Mouse (Mus musculus) stomach, embryonic 16.5 days (tissue): Measurements from ENCODE around the gene Ablim2. TPM values are rescaled to one million over a fixed set of nuclear protein-coding genes. Genes with fewer than 3 reads are reported as not detected.
A peak's percentile ranks its signal among the peaks of the same experiment; 100 is the strongest.

Experiments used
- ATAC-seq: fragments of 200-750 bp; cut with Nextera tagmentation; 2 replicates; pipeline ENCODE4 v1.8.0; 2017; ENCODE audit warnings: moderate number of reproducible peaks, moderate TSS enrichment; ENCODE audit not compliant: insufficient read depth, low FRiP score
- H3K27ac ChIP-seq: fragments of 300-500 bp; sonication (generic); 2 replicates; pipeline ENCODE4 v1.5.1; 2014; ENCODE audit warnings: low read length
- H3K27me3 ChIP-seq: fragments of 300-500 bp; sonication (generic); 2 replicates; pipeline ENCODE4 v1.6.1; 2014; ENCODE audit warnings: low read length, control low read depth, mixed read lengths; ENCODE audit not compliant: control insufficient read depth, insufficient read depth
- H3K36me3 ChIP-seq: fragments of 300-500 bp; sonication (generic); 2 replicates; pipeline ENCODE4 v1.6.1; 2014; ENCODE audit warnings: low read length; ENCODE audit not compliant: control insufficient read depth, insufficient read depth
- H3K4me1 ChIP-seq: fragments of 300-500 bp; sonication (generic); 2 replicates; pipeline ENCODE4 v1.6.1; 2014; ENCODE audit warnings: low read length, control low read depth, mixed read lengths; ENCODE audit not compliant: control insufficient read depth, insufficient read depth
- H3K4me2 ChIP-seq: fragments of 300-500 bp; sonication (generic); 2 replicates; pipeline ENCODE4 v1.6.1; 2014; ENCODE audit warnings: low read depth, low read length, mixed read lengths
- H3K4me3 ChIP-seq: fragments of 300-500 bp; sonication (generic); replicated peaks from 2 replicates; pipeline ENCODE4 v1.5.1; 2014; ENCODE audit warnings: mild to moderate bottlenecking, low read length
- H3K9ac ChIP-seq: fragments of 300-500 bp; sonication (generic); 2 replicates; pipeline ENCODE4 v1.6.1; 2014; ENCODE audit warnings: low read length
- H3K9me3 ChIP-seq: fragments of 300-500 bp; sonication (generic); replicated peaks from 2 replicates; pipeline ENCODE4 v1.6.1; 2016; ENCODE audit warnings: low read length, control low read depth; ENCODE audit not compliant: control insufficient read depth
- WGBS: fragments of 180-500 bp; shearing (Covaris S2); extraction: QIAGEN DNeasy Blood & Tissue Kit; methylation state at CpG from one replicate; pipeline ENCODE4 v1.1.7; 2014; 5-methylcytosine and 5-hydroxymethylcytosine counted together
- polyA plus RNA-seq: library from polyadenylated mRNA; unstranded; fragments of >200 nt; fragmentation: Nextera tagmentation; extraction: Ambion mirVana; gene quantifications from 2 replicates; pipeline ENCODE4 v1.2.1, GENCODE M21; 2015

The Ablim2 gene
- polyA plus RNA-seq, 1 experiment from 2014 or later, result 4.3 TPM

DNA sequence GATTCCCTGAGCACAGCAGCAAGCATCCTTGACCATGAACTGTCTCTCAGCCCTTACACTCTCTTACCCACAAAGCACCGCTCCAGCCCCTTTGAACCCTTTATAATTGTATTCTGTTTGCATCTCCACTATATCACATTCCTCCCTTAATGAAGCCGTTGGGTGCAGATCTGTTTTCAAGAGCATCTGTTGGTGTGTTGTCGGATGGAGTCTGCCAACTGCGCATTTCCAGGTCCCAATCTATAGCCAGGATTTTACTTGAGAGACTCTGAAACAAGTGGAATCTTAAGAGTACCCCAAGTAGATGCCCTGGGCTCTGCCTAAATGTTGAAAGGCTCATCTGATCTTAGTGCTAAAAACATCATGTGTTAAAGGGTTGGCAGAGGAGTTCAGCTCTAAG, 138.9 kb downstream of the Ablim2 start:
- 83% methylated on average over 4 of the region's 4 CpGs for WGBS
- ATAC-seq, result no peak
- Histone ChIP-seq H3K4me1 (peaks cover 34% of the 10 kb centered on the region), H3K36me3 (no peaks in the 10 kb centered on the region), H3K9me3 (no peaks in the 10 kb centered on the region), H3K4me3 (no peak overlapping the region), H3K4me2 (no peak overlapping the region), H3K9ac (no peak overlapping the region), H3K27me3 (no peaks in the 10 kb centered on the region), H3K27ac (no peak overlapping the region)

DNA sequence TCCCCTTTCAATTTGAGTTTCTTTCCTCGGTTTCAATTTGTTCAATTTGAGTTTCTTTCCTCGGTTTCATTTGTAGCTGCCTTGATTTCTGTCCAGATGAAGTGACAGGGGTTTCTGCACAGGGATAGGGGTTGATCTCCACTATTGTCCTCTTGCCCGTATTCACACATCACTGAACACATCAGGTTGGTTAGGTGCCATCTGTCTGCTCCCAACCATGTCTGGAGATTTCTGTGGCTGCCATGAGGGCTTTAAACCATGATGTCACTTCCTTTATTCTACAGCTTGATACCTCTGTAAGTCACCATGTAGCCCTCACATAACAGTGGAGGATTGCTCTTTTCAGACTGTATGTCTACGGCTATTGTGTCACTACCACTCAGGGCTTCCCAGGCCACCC, 139.5 kb downstream of the Ablim2 start:
- no peak overlapping the region for H3K27ac ChIP-seq
- H3K9ac ChIP-seq, result no peak overlapping the region
- peaks cover 34% of the 10 kb centered on the region for H3K4me1 ChIP-seq
- H3K4me2 ChIP-seq, result no peak overlapping the region
- H3K4me3 ChIP-seq, result no peak overlapping the region
- no peaks in the 10 kb centered on the region for H3K9me3 ChIP-seq
- no peaks in the 10 kb centered on the region for H3K27me3 ChIP-seq
- no peak for ATAC-seq
- H3K36me3 ChIP-seq, result no peaks in the 10 kb centered on the region
- WGBS, result 86% methylated on average over 4 of the region's 4 CpGs

DNA sequence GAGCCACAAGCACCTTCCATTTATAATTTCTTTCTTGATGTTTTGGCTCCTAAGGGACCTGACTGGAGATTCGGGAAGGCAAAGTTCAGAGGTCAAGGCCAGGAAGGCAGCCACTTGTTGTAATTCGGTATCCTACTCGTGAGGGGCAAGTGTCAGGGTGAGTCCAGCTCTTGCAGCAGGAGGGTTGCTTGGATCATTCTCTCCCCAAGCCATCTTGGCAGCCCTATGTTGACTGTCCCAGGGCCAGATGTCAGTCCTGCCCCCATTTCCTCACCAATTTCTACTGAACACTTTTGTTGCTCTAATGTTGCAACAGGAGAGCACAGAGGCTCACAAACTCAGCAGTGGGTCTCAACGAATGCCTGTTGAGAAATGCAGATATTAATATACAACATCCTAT, 140.4 kb downstream of the Ablim2 start:
- no peak overlapping the region for H3K4me2 ChIP-seq
- 68% methylated on average over 4 of the region's 4 CpGs for WGBS
- no peak overlapping the region for H3K4me3 ChIP-seq
- H3K27ac ChIP-seq, result no peak overlapping the region
- H3K27me3 ChIP-seq, result no peaks in the 10 kb centered on the region
- no peaks in the 10 kb centered on the region for H3K9me3 ChIP-seq
- H3K4me1 ChIP-seq, result peaks cover 35% of the 10 kb centered on the region
- H3K9ac ChIP-seq, result no peak overlapping the region
- ATAC-seq, result no peak
- no peaks in the 10 kb centered on the region for H3K36me3 ChIP-seq

DNA sequence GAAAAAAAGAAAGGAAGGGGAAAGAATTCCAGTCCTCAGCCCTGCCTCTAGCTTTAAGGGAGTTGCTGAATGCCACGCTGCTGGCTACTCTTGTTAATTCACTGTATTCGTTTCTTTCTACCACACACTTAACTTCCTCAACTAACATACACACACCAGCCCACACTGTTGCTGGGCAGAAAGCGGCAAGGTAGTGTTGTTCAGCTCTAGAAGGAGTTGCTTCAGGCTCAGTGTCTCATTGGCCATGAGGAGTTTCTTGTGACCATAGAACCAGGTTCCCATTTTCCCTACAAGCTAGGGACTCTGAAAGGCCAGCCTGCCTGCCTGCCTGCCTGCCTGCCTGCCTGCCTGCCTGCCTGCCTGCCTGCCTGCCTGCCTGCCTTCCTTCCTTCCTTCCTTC, 141.3 kb downstream of the Ablim2 start:
- ATAC-seq, result no peak
- H3K4me2 ChIP-seq, result no peak overlapping the region
- H3K4me3 ChIP-seq, result no peak overlapping the region
- H3K4me1 ChIP-seq, result peaks cover 43% of the 10 kb centered on the region
- no peaks in the 10 kb centered on the region for H3K36me3 ChIP-seq
- no peak overlapping the region for H3K27ac ChIP-seq
- H3K27me3 ChIP-seq, result no peaks in the 10 kb centered on the region
- 77% methylated on average over 3 of the region's 3 CpGs for WGBS
- no peak overlapping the region for H3K9ac ChIP-seq
- no peaks in the 10 kb centered on the region for H3K9me3 ChIP-seq

DNA sequence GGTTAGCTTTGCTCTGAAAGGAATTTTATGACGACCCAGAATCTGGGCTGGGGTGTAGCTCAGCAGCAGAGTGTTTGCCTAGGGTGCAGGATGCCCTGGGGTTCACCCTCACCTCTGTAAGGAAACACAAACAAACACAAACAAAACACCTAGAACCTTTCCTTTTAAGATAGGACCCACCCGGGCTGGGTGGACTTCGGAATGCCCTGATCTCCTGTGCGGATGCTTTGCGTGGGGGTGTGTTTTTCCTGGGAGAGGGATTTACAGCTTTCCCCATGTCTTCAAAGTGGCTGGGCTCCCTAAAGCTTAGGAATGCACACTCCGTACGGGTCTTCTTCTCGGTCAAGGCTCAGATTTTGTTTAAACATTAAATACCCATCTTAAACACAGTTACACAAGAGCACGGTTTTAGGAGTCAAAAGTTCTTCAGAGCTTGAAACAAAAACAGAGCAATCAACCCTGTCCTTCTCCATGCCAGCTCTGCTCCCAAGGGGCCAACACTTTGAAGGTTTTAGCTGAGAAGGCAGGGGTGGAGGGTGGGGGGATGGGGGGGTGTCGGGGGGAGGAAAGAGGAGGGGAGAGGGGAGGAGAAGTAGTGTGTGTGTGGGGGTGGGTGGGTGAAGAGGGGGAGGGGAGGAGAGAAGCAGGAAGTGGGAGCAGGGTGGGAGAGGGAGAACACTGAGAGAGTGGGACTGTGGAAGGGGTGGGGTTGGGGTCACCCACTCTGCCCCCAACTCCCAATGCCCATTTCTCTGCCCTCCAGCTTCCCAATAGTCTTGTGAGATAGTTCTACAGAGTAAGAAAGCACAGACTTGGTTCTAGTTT, 142.9 kb downstream of the Ablim2 start:
- no peak overlapping the region for H3K4me3 ChIP-seq
- no peaks in the 10 kb centered on the region for H3K9me3 ChIP-seq
- H3K27ac ChIP-seq, result peak overlapping the region; percentile 42
- H3K4me2 ChIP-seq, result peak overlapping the region; percentile 9; the same call in 1 of the 2 replicates
- no peaks in the 10 kb centered on the region for H3K36me3 ChIP-seq
- peaks cover 41% of the 10 kb centered on the region for H3K4me1 ChIP-seq
- no peak; the same call in 1 of the 2 replicates for ATAC-seq
- 14% methylated on average over 9 of the region's 10 CpGs for WGBS
- H3K9ac ChIP-seq, result no peak overlapping the region; the same call in 1 of the 2 replicates
- H3K27me3 ChIP-seq, result no peaks in the 10 kb centered on the region

DNA sequence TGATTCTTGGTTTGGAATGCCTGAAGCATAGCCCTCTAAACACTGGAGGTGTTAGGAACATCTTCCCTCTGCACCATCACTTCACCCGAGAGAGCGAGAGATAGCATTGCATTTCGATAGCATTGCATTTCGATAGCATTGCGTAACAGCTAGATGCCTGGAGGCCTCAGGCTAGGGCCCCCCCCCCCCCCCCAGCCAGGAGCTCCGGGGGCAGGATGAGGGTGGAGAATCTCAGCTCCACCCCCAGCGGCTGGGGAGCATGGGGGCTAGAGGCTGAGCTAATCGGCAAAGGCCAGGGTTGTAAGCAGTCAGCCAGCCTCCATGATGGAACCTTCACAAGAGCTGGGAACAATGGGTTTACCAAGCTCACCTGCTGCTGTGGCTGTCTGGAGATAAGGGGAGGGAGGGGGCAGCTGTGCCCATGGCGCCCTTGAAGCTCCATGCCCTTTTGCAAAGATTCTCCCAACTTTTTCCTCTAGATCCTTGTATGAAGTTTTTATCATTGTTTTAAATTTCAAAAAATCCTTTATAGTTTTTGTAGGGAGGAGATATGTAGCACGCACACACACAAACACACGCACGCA, 143.6 kb downstream of the Ablim2 start:
- Histone ChIP-seq H3K27ac (no peak overlapping the region), H3K9ac (no peak overlapping the region), H3K36me3 (no peaks in the 10 kb centered on the region), H3K4me1 (peaks cover 40% of the 10 kb centered on the region), H3K9me3 (no peaks in the 10 kb centered on the region), H3K27me3 (no peaks in the 10 kb centered on the region), H3K4me3 (no peak overlapping the region), H3K4me2 (peak overlapping the region; percentile 9; the same call in 1 of the 2 replicates)
- 40% methylated on average over 12 of the region's 12 CpGs for WGBS
- peak; percentile 48; the same call in 1 of the 2 replicates for ATAC-seq

DNA sequence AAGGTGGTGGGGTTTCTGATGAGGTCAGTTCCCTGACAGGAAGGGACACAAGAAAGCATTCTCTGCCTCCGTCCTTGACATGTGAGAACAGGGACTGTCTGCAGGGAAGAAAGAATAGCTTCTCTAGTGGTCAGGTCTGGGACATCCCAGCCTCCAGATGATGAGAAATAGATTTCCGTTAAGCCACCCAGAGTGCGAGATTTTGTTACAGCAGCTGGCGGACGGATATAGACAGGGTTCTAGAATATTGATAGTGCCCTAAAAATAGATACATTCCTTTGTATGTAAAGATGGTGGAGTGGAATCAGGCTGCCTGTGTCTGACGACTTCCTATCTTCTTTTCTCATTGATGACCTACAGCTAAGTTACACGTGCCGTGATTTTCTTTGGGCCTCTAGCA, 145.8 kb downstream of the Ablim2 start:
- no peaks in the 10 kb centered on the region for H3K9me3 ChIP-seq
- H3K27ac ChIP-seq, result no peak overlapping the region
- ATAC-seq, result no peak
- H3K27me3 ChIP-seq, result no peaks in the 10 kb centered on the region
- H3K4me1 ChIP-seq, result peaks cover 44% of the 10 kb centered on the region
- H3K9ac ChIP-seq, result no peak overlapping the region
- WGBS, result 61% methylated on average over 8 of the region's 8 CpGs
- no peaks in the 10 kb centered on the region for H3K36me3 ChIP-seq
- H3K4me3 ChIP-seq, result no peak overlapping the region
- H3K4me2 ChIP-seq, result no peak overlapping the region

DNA sequence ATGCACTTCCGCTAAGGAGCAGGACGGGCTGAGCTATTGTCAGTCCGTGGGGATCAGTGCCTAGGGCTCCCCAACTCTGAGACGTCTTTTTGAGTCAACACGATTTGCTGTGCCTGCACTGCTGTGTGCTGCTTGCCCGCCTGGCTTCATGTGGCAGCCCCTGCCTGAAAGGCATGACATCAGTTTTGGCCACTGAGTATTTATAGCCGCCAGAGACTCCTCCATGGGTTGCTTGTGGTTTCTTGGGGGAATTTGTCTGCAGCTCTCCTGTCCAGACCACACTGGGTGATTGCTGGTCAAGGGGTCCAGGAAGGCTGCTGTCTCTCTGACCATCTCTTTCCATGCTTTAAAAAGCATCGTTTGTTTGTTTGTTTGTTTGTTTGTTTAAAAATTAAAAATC, 147.6 kb downstream of the Ablim2 start:
- Histone ChIP-seq H3K4me3 (no peak overlapping the region), H3K9ac (no peak overlapping the region), H3K36me3 (no peaks in the 10 kb centered on the region), H3K4me1 (peaks cover 47% of the 10 kb centered on the region), H3K4me2 (no peak overlapping the region), H3K9me3 (no peaks in the 10 kb centered on the region), H3K27ac (no peak overlapping the region), H3K27me3 (no peaks in the 10 kb centered on the region)
- ATAC-seq, result no peak
- WGBS, result 57% methylated on average over 8 of the region's 8 CpGs

DNA sequence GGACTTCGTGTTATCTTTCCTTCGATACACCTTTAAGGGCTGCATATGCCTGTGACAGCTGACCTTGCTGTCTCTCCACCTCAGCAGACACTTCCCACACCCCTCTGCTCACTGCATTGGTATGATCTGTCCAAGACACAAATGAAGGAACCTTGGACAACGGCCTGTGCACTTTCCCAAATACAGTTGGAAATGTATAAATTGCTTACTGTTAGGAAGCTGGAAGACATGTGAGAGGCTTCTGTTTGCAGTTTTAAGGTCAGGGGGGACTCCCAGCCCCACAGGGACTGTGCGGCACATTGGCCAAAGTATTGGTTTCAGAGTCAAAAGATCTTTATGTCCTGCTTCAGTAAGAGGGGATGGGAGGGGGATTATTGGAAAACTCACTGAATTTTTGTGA, 149.4 kb downstream of the Ablim2 start:
- Histone ChIP-seq H3K36me3 (no peaks in the 10 kb centered on the region), H3K4me2 (no peak overlapping the region), H3K27me3 (no peaks in the 10 kb centered on the region), H3K4me3 (no peak overlapping the region), H3K9ac (no peak overlapping the region), H3K9me3 (no peaks in the 10 kb centered on the region), H3K4me1 (peaks cover 36% of the 10 kb centered on the region), H3K27ac (no peak overlapping the region)
- no peak for ATAC-seq
- 62% methylated on average over 4 of the region's 4 CpGs for WGBS
